Mouse (Mus musculus) 3134 (cell line): ENCODE data around the gene Ice1.

Experiments used
- DNase-seq: peaks from one replicate; pipeline ENCODE4 v3.0.0-alpha.2; 2011; ENCODE audit warnings: low spot score; ENCODE audit not compliant: insufficient read length; ENCODE audit errors: extremely low read depth

Gene Ice1

GRCm38 (mm10) chr13:70582517-70582916 is 54.9 kb downstream of the Ice1 start:
- DNase-seq: no peak

- no peak for DNase-seq
These were observed 55.9 kb downstream of the Ice1 start for GRCm38 (mm10) chr13:70581509-70581908.

GRCm38 (mm10) chr13:70574216-70574615 is 63.2 kb downstream of the Ice1 start:
- no peak for DNase-seq

- DNase-seq: no peak
These were observed 69.5 kb downstream of the Ice1 start for GRCm38 (mm10) chr13:70567889-70568288.

- no peak for DNase-seq
These were observed 84.0 kb downstream of the Ice1 start for GRCm38 (mm10) chr13:70553456-70553855.

GRCm38 (mm10) chr13:70547457-70547856 is 90.0 kb downstream of the Ice1 start:
- no peak for DNase-seq

GRCm38 (mm10) chr13:70545261-70545660 is 92.2 kb downstream of the Ice1 start:
- peak; percentile 5 for DNase-seq

GRCm38 (mm10) chr13:70539842-70540241 is 97.6 kb downstream of the Ice1 start:
- DNase-seq: no peak

- no peak for DNase-seq
These were observed 104.0 kb downstream of the Ice1 start for GRCm38 (mm10) chr13:70533412-70533811.

GRCm38 (mm10) chr13:70532719-70533118 is 104.7 kb downstream of the Ice1 start:
- DNase-seq: no peak

- DNase-seq: no peak
These were observed 119.8 kb downstream of the Ice1 start for GRCm38 (mm10) chr13:70517651-70518050.

GRCm38 (mm10) chr13:70515004-70515403 is 122.4 kb downstream of the Ice1 start:
- no peak for DNase-seq

- no peak for DNase-seq
These were observed 127.2 kb downstream of the Ice1 start for GRCm38 (mm10) chr13:70510199-70510598.

DNA sequence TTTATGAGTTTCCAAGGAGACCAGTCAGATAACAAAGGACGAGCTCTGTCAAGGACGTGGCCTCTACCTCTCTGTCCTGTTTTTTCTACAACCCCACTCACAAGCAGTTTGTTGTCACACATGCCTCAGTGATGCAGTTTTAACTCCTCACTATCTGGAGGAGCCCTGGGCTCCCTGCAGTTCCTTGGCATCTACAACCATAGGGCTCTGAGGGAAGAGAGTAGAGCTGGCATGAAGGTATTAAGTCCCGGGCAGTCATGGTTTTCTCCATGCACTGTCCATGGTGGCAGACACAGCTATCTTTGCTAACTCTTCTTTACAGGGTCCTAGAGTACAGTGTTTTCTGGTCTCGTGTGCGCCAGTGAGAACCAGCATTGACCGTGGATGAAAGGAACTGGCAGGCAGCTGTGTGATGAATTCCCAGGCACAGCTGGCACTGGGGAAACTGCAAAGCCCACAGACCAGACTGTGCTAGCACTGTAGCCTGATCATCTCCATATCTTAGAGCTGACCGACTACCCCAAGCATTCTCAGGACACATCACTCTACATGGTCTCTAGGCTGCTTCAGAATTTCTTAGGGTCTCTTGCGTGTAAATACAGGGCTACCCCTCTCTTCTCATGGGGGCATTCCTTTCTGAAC is 127.9 kb downstream of the Ice1 start:
- no peak for DNase-seq

- DNase-seq: peak; percentile 65
These were observed 128.6 kb downstream of the Ice1 start for GRCm38 (mm10) chr13:70508708-70509374.
